Mouse (Mus musculus) testis, adult 2 months (tissue): ENCODE measurements at regions not wholly inside any gene's neighbourhood (a gene's known extent, or its start where the extent isn't known, plus 50 kb on each side); places are given as distances from the start of the nearest gene placed in this dataset.

ENCODE experiments used
- CTCF ChIP-seq: fragments of 200-500 bp; IDR thresholded peaks from 2 replicates; pipeline ENCODE4 v1.5.1; 2012; ENCODE audit warnings: low read depth, mild to moderate bottlenecking, inconsistent platforms, low read length, moderate library complexity; ENCODE audit not compliant: control insufficient read depth, insufficient read depth, insufficient replicate concordance
- POLR2A ChIP-seq: fragments of 200-500 bp; IDR thresholded peaks from 2 replicates; pipeline ENCODE4 v1.6.1; 2012; ENCODE audit warnings: low read depth, mild to moderate bottlenecking, inconsistent platforms, low read length, moderate library complexity; ENCODE audit not compliant: control insufficient read depth

- TF ChIP-seq POLR2A (no peak), CTCF (no peak)
These were observed 203.3 kb downstream of the Lrig3 start for GRCm38 (mm10) chr10:126169095-126169873.
